Mouse (Mus musculus): ENCODE measurements around the gene Trp53bp2. TPM values are rescaled to one million over a fixed set of nuclear protein-coding genes. Genes with fewer than 3 reads are reported as not detected.

Trp53bp2 gene
- polyA plus RNA-seq, 1 experiment from 2014 or later: 4.1 TPM

DNA sequence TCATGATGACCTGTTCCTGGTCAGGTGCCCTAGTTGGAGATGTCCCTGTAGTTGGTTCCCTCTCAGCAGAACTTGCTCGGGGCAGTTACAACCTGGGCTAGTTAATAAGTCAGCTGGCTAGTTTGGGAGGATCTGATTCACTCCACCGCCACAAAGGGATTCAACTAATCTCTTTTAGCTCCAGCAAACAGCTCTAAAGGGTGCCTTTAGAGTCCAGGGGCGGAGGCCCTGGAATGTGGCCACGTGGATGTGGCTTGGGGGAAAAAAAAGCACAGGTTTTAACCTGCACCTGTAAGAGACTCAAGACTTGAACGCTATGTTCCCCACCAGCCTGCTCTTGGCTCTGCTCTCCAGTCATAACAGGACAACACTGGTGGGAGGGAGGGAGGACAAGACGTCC lies 87.7 kb downstream of the Trp53bp2 start:
- Histone ChIP-seq H3K27me3 (ENCODE audit: insufficient read depth, low read length) (no peaks in the 10 kb centered on the region), H3K27ac (ENCODE audit: low read depth) (peak overlapping the region; percentile 34; the same call in 1 of the 2 replicates), H3K4me3 (ENCODE audit: low read depth, low read length) (no peak overlapping the region), H3K9ac (replicated peaks) (no peak overlapping the region; the same call in 1 of the 2 replicates), H3K4me1 (ENCODE audit: insufficient read depth) (peaks cover 42% of the 10 kb centered on the region), H3K9me3 (ENCODE audit: low read length) (no peaks in the 10 kb centered on the region), H3K4me2 (ENCODE audit: low read depth, low read length) (no peak overlapping the region), H3K36me3 (replicated peaks; ENCODE audit: insufficient read depth, low read length) (0 out of 2 replicates have a peak, but pooled peaks cover 7% of the 10 kb centered on the region)
- WGBS (ENCODE audit: insufficient replicate concordance): 58% methylated on average over 6 of the region's 6 CpGs
- ATAC-seq: no peak
- TF ChIP-seq CTCF (IDR thresholded peaks at IDR 0.05; ENCODE audit: low read depth) (no peak), EP300 (IDR thresholded peaks at IDR 0.05; ENCODE audit: low read depth) (0 out of 2 replicates have a peak, but pooled peaks have one; percentile 15)
- DNase-seq: no peak

DNA sequence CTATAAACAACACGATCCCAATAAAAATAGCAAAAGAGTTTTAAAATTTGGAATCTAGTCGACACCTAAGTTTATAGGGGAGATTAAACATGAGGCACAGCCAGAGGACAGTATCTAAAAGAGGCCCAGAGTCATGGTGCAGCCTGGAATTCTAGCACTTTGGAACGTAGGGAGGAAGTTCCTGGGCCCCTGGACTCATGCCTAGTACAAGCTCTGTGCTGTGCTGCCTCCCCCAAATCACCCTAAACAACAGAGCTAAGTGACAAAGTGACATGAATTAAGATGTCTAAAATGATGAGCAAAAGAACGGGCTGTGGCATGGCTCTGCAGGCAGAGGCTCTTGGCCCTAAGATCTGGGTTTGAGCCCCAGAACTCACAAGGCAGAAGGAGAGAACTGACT lies 88.8 kb downstream of the Trp53bp2 start:
- Histone ChIP-seq H3K9ac (replicated peaks) (no peak overlapping the region), H3K4me1 (ENCODE audit: insufficient read depth) (peaks cover 49% of the 10 kb centered on the region), H3K9me3 (ENCODE audit: low read length) (no peaks in the 10 kb centered on the region), H3K36me3 (replicated peaks; ENCODE audit: insufficient read depth, low read length) (0 out of 2 replicates have a peak, but pooled peaks cover 5% of the 10 kb centered on the region), H3K27ac (ENCODE audit: low read depth) (peak overlapping the region; percentile 39; the same call in 1 of the 2 replicates), H3K4me2 (ENCODE audit: low read depth, low read length) (no peak overlapping the region), H3K27me3 (ENCODE audit: insufficient read depth, low read length) (no peaks in the 10 kb centered on the region), H3K4me3 (ENCODE audit: low read depth, low read length) (no peak overlapping the region)
- TF ChIP-seq CTCF (IDR thresholded peaks at IDR 0.05; ENCODE audit: low read depth) (no peak), EP300 (IDR thresholded peaks at IDR 0.05; ENCODE audit: low read depth) (no peak)
- ATAC-seq (no peak), DNase-seq (no peak)
- 56% methylated on average over 4 of the region's 4 CpGs for WGBS (ENCODE audit: insufficient replicate concordance)

DNA sequence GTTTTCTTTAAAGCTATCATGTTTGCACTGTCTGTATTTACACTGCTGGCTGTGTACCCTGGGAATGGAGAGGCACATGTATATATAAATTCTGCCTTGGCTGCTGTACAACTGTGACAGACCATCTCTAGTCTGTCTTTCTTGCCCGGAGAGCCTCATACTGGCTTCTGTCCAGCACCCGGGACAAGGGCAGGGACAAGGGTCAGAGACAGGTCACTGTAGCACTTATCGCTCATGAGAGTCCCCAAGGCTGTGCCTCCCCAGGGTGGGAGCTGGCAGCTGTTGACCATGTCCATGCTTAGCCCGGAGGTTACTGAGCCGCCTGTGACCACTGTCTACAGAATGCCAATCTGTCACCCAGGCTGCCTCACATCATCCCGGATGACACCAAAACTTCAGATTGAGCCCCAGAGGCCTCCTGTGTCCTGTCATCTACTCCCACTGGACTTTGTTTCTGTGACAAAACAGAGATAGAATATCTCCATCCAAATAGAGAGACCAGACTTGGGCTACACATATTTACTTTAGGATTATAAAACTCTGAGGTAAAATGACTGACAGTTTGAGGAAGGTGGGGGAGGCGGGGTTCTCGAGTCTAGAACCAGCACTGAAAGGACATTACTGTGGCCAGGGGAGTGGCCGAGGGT lies 90.6 kb downstream of the Trp53bp2 start:
- H3K9ac ChIP-seq (replicated peaks): no peak overlapping the region
- ATAC-seq (peak; percentile 75), DNase-seq (peak; percentile 69)
- H3K9me3 ChIP-seq (ENCODE audit: low read length): no peaks in the 10 kb centered on the region
- no peak overlapping the region for H3K4me3 ChIP-seq (ENCODE audit: low read depth, low read length)
- TF ChIP-seq EP300 (IDR thresholded peaks at IDR 0.05; ENCODE audit: low read depth) (no peak), CTCF (IDR thresholded peaks at IDR 0.05; ENCODE audit: low read depth) (no peak)
- 0 out of 2 replicates have a peak, but pooled peaks cover 5% of the 10 kb centered on the region for H3K36me3 ChIP-seq (replicated peaks; ENCODE audit: insufficient read depth, low read length)
- H3K27ac ChIP-seq (ENCODE audit: low read depth): peak overlapping the region; percentile 84
- WGBS (ENCODE audit: insufficient replicate concordance): 48% methylated on average over 9 of the region's 9 CpGs
- no peaks in the 10 kb centered on the region for H3K27me3 ChIP-seq (ENCODE audit: insufficient read depth, low read length)
- peaks cover 60% of the 10 kb centered on the region for H3K4me1 ChIP-seq (ENCODE audit: insufficient read depth)
- peak overlapping the region; percentile 22; the same call in 1 of the 2 replicates for H3K4me2 ChIP-seq (ENCODE audit: low read depth, low read length)

DNA sequence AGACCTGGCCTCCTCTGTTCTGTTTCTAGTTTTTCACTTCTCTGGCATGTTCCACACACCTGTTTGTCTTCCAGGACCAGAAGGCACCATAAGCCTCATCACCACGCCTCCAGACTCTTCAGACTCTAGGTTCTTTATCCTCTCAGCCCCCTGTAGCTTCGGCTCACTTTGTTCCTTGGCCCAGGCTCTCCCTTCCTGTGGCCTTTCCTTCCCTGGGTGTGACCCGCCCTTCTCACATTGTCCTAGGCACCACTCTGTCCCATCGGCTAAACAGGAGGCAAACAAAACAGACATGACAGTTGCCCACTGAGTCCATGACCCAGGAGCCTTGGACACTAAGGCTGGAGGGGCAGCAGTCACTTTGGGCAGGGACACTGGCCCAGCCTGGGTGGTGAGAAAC lies 91.3 kb downstream of the Trp53bp2 start:
- no peak for DNase-seq
- Histone ChIP-seq H3K27me3 (ENCODE audit: insufficient read depth, low read length) (no peaks in the 10 kb centered on the region), H3K9me3 (ENCODE audit: low read length) (no peaks in the 10 kb centered on the region), H3K36me3 (replicated peaks; ENCODE audit: insufficient read depth, low read length) (0 out of 2 replicates have a peak, but pooled peaks cover 5% of the 10 kb centered on the region), H3K4me2 (ENCODE audit: low read depth, low read length) (no peak overlapping the region), H3K9ac (replicated peaks) (no peak overlapping the region), H3K4me1 (ENCODE audit: insufficient read depth) (peaks cover 54% of the 10 kb centered on the region), H3K27ac (ENCODE audit: low read depth) (peak overlapping the region; percentile 84), H3K4me3 (ENCODE audit: low read depth, low read length) (no peak overlapping the region)
- WGBS (ENCODE audit: insufficient replicate concordance): 57% methylated on average over 4 of the region's 4 CpGs
- TF ChIP-seq CTCF (IDR thresholded peaks at IDR 0.05; ENCODE audit: low read depth): no peak
- no peak for TF ChIP-seq EP300 (IDR thresholded peaks at IDR 0.05; ENCODE audit: low read depth)
- ATAC-seq: no peak

DNA sequence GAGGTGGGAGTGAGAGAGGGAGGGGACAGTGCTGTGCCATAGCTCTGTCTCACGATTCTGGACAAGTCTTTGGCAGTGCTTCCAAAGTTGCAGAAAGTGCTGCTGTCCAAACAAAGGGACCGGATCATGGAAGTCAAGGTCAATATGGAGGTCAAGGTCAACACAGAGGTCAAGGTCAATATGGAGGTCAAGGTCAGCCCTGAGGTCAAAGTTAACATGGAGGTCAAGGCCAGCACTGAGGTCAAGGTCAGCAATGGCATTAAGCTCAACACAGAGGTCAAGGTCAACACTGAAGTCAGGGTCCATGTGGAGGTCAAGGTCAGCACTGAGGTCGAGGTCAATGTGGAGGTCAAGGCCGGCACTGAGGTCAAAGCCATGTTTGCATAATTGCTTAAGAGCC lies 91.9 kb downstream of the Trp53bp2 start:
- Histone ChIP-seq H3K27me3 (ENCODE audit: insufficient read depth, low read length) (no peaks in the 10 kb centered on the region), H3K4me3 (ENCODE audit: low read depth, low read length) (no peak overlapping the region), H3K27ac (ENCODE audit: low read depth) (peak overlapping the region; percentile 84), H3K4me1 (ENCODE audit: insufficient read depth) (peaks cover 54% of the 10 kb centered on the region), H3K4me2 (ENCODE audit: low read depth, low read length) (no peak overlapping the region), H3K9me3 (ENCODE audit: low read length) (no peaks in the 10 kb centered on the region), H3K36me3 (replicated peaks; ENCODE audit: insufficient read depth, low read length) (0 out of 2 replicates have a peak, but pooled peaks cover 5% of the 10 kb centered on the region), H3K9ac (replicated peaks) (no peak overlapping the region)
- no peak for DNase-seq
- 62% methylated on average over 4 of the region's 4 CpGs for WGBS (ENCODE audit: insufficient replicate concordance)
- no peak for ATAC-seq
- TF ChIP-seq EP300 (IDR thresholded peaks at IDR 0.05; ENCODE audit: low read depth): no peak
- no peak for TF ChIP-seq CTCF (IDR thresholded peaks at IDR 0.05; ENCODE audit: low read depth)

DNA sequence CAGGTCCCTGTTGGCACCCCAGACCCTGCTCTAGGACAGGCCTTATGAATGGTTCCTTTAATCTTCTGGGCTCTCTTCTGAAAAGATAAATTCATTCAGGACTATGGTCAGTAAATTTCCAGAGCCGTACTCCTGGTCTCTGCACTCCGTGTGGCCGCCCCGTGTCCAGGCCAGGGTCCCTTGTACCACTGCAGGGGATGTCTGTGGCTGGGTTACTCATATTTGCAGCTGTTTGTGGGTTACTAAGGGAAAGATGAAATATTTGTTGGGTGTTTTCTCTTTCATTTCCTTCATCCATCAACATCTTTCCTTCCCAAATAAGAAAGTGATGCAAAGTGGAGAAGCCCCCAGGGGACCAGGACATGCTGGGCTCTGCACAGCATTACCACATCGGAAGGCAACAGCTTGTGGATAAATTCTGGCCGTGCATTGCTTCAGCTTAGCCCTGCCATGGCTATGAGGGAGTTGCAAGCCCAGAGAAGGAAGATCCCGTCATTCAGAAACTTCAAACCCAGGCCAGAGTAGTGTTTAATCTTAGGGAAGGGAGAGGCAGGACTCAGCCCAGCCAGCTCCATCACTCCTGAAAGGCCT lies 92.9 kb downstream of the Trp53bp2 start:
- H3K9me3 ChIP-seq (ENCODE audit: low read length): no peaks in the 10 kb centered on the region
- H3K4me2 ChIP-seq (ENCODE audit: low read depth, low read length): no peak overlapping the region
- no peak for TF ChIP-seq CTCF (IDR thresholded peaks at IDR 0.05; ENCODE audit: low read depth)
- no peak for TF ChIP-seq EP300 (IDR thresholded peaks at IDR 0.05; ENCODE audit: low read depth)
- WGBS (ENCODE audit: insufficient replicate concordance): 74% methylated on average over 7 of the region's 7 CpGs
- H3K27ac ChIP-seq (ENCODE audit: low read depth): no peak overlapping the region
- DNase-seq: no peak
- no peak overlapping the region for H3K9ac ChIP-seq (replicated peaks)
- H3K36me3 ChIP-seq (replicated peaks; ENCODE audit: insufficient read depth, low read length): 0 out of 2 replicates have a peak, but pooled peaks cover 5% of the 10 kb centered on the region
- no peak overlapping the region for H3K4me3 ChIP-seq (ENCODE audit: low read depth, low read length)
- no peak for ATAC-seq
- no peaks in the 10 kb centered on the region for H3K27me3 ChIP-seq (ENCODE audit: insufficient read depth, low read length)
- H3K4me1 ChIP-seq (ENCODE audit: insufficient read depth): peaks cover 55% of the 10 kb centered on the region

Measured in liver, postnatal 0 days (tissue).